Mouse (Mus musculus) T-helper 1 cell (primary cell): ENCODE results near the gene Prpsap2.
"Not testable (repeated sequence)": the region's sequence is repeated elsewhere in the genome, so short reads cannot be mapped to it uniquely, and the experiment has no call there.

ENCODE experiments used
- in situ Hi-C: fragments of 300-600 bp; cut with MboI, MseI; formaldehyde crosslinking; loops from one replicate; pipeline ENCODE4 v1.15.1; 2025; ENCODE audit warnings: high pct_unique_total_duplicates

The Prpsap2 gene

GRCm38 (mm10) chr11:61761584-61762407, at the start of gene Prpsap2:
Prpsap2 (minus strand) TSS chr11:61762088.
- in situ Hi-C loops: no loop called here

DNA sequence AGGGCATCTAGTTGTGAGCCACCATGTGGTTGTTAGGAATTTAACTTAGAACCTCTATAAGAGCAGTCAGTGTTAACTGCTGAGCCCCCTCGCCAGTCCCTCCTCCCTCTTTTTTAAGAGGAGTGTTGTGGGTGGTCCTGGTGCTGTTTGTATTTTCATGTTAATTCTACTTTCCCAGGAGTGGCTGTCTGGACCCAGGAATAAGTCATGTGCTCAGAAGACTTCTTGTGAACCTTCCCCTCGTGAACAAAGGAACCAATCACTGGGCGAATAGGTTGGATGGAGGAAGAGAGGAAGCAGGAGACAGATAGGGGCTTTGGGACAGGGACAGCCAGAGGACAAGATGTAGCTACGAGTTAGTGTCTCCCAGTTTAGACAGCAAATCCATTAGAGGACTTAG, 47.9 kb upstream of the Prpsap2 start:
- in situ Hi-C loops: no loop called here

GRCm38 (mm10) chr11:61808551-61809117, 46.7 kb upstream of the Prpsap2 start:
- in situ Hi-C loops: no loop called here

DNA sequence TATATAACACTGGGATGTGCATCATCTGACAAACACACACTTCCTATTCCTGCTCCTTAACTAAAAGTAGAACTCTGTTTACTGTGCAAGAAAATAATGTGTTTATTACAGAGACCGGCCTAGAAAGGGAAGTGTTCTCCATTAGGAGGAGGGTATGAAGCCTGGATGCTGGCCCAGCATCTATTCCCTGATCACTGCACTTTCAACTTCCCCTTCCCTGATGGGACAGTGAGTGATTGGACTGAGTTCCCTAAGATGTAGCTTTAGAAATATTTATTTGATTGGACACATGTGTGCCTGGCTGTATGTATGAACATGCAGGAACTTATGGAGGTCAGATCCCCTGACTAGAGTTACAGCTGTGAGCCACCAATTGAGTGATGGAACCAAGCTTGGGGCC, 31.6 kb upstream of the Prpsap2 start:
- in situ Hi-C loops: loop anchor here (10.0 kb wide), 1 partner anchor 1509 kb away; no protein-coding TSS in a partner anchor

DNA sequence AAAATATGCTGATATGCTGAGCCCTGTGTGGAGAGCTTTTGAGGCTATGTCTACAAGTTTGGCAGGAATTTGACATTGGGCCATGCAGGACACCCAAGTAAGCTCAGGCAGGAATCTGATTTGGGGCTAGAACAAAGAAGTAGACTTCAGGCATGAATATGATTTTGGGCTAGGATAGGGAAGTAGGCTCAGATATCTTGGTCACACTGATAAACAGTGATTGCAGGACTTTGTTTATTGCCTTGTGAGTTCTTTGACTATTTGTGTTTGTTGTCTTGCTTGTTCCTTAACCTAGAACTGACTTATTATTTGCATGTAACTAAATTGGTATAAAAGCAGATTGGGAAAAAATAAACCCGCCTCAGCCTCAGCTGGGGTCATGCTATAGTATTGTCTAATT, 26.7 kb upstream of the Prpsap2 start:
- in situ Hi-C loops: no loop called here

DNA sequence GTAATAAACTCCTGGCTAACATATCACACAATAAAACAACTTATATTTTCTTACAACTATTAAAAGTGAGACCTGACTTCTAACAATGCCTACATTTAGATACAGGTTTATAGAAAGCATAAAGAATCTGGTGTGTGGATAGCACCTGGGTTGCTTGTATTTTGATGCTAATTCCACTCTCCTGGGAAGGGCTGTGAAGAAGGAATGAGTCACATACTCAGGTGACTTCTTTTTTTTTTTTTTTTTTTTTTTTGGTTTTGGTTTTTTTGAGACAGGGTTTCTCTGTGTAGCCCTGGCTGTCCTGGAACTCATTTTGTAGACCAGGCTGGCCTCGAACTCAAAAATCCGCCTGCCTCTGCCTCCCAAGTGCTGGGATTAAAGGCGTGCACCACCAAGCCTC, 20.6 kb upstream of the Prpsap2 start:
- in situ Hi-C loops: not testable (repeated sequence)

GRCm38 (mm10) chr11:61774551-61775149, 12.8 kb upstream of the Prpsap2 start:
- in situ Hi-C loops: no loop called here

GRCm38 (mm10) chr11:61760518-61760917, 1.4 kb downstream of the Prpsap2 start:
- in situ Hi-C loops: no loop called here

DNA sequence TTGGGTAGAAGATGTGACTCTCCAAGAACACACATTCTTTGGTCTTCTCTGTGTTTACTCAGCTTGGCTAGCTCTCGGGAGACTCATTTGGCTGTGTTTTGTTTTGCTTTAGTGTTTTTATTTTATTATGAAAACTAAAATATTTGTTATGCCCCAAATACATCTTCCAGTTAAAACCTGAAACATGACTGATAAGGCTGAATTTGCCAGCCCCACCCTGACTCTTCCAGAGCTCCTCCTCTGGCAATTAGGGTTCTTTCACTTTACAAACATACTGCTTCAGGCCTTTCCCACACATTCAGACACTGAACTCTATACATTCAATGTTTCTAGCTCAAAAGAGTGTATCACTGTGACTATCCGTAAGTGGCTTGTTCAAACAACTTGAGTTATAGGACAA, 4.7 kb downstream of the Prpsap2 start:
- in situ Hi-C loops: no loop called here

DNA sequence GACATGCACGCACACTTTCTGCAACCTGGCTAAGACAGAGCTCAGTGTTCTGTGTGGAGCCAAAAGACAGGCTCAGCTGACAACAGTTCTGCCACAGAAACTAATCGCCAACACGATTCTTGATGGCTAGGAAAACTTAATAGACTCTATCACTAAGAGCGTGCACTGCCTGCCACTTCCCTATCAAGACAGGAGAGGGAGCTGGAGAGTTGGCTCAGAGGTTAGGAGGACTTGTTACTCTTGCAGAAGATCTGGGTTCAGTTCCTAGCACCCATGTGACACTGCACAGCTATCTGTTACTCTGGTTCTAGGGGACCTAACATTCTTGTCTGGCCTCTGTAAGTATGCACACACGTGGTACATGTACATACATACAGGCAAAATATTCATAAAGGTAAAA, 10.3 kb downstream of the Prpsap2 start:
- in situ Hi-C loops: no loop called here

GRCm38 (mm10) chr11:61747161-61747560, 14.7 kb downstream of the Prpsap2 start:
- in situ Hi-C loops: no loop called here

DNA sequence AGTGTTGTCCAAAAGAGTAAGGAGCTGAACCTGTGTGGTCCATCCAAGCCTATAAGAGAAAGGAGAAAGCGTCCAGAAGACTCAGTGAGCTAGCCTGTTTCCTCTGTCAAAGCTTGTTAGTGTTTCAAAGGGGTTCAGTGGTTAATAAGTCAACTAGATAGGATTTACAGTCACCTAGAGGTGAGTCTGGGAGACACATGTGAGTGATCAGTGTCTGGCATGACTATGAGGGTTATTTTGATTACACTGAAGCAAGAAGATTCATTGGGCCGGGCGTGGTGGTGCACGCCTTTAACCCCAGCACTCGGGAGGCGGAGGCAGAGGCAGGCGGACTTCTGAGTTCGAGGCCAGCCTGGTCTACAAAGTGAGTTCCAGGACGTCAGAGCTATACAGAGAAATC, 16.1 kb downstream of the Prpsap2 start:
- in situ Hi-C loops: no loop called here

DNA sequence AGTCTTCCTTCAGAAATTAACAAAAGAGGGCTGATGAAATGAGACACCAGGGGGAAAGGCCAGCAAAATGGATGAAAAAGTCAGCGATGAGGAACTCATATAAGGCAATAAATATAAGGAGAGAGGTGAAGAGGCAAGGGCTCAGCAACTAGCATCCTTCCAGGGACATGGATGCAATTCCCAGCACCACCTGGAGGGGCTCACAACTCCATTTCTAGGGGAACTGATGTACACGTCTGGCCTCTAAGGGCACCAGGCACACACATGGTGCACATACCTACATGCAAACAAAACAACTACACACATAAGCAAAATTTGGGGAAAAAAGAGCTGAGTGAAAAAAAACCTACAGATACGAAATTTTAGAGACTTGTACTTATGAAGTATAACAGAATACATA, 17.4 kb downstream of the Prpsap2 start:
- in situ Hi-C loops: no loop called here

GRCm38 (mm10) chr11:61743768-61744167, 18.1 kb downstream of the Prpsap2 start:
- in situ Hi-C loops: no loop called here

- in situ Hi-C loops: no loop called here
Measured at GRCm38 (mm10) chr11:61740500-61740899, 21.4 kb downstream of the Prpsap2 start.

DNA sequence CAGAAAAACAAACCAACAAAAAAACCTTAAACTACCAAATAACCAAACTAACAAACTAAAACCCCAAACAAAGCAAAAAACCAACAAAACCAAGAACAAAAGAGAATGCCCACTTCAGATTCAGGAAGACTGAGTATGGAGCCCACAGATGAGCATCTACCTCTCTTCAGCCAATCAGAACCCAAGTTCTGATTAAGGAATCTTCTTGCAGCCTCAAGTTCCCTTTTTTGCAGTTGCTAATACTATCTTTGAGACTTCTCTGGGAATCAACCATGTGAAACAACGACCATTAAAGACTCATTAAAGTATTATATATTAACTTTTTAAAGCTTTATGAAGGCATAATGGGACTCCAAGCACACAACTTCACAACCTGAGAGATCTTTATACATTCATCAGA, 24.6 kb downstream of the Prpsap2 start:
- in situ Hi-C loops: no loop called here

DNA sequence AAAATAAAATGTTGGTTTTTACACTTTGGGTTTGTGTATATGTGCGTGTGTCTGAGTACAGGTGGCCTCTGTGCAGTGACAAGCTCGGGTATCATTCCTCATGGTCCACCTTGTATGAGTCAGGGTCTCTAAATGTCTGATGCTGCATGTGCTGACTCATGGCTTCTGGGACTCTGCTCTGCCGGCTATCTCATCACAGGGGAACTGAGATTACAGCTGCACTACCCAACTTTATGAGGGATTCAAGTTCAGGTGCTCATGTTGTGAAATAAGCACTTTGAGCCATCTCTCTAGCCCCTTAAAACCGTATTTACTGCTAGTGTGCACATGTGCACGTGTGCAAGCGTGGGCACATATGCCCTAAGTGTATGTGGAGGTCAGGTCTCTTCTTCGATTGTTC, 29.2 kb downstream of the Prpsap2 start:
- in situ Hi-C loops: no loop called here

DNA sequence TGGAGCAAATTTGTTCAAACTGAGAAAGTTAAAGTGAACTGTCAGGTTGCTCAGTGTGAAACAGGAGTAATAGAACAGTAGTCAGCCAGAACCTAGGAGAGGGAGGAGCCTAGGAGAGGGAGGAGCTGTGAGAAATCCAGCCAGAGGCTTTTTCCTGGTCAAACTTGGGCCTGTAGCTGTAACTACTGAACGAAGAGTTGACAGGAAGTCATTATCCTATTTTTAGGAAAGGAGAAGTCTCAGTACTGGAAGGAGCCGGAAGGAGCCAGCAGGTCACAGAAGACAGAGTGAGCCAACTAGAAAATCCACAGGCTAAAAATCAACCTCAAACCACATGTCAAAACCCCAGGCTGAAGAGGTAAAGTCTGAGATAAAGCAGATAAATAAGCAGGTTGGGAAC, 33.9 kb downstream of the Prpsap2 start:
- in situ Hi-C loops: no loop called here

GRCm38 (mm10) chr11:61722077-61722476, 39.8 kb downstream of the Prpsap2 start:
- in situ Hi-C loops: no loop called here

DNA sequence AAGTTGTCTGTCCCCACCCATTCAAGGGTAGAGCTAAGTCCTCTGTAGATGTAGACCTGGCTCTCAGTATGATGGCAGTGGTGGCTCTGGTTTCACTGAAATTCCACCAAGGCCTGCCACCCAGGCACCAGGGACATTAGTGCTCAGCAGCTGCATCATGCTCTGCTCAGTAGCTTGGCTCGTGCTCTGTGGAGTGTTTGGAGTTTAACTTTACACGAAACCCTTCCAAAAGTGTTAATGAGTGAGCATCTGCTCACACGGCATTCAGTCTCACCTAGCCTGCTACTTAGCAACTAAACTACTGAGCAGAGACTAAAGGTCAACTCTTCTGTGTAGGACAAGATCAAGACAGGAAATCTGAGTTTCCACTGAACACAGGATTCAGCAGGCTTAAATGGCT, 41.3 kb downstream of the Prpsap2 start, which contains the start of gene Slc5a10:
Slc5a10 (minus strand) TSS at position 191 of the 400 bp plus-strand sequence.
- in situ Hi-C loops: no loop called here

DNA sequence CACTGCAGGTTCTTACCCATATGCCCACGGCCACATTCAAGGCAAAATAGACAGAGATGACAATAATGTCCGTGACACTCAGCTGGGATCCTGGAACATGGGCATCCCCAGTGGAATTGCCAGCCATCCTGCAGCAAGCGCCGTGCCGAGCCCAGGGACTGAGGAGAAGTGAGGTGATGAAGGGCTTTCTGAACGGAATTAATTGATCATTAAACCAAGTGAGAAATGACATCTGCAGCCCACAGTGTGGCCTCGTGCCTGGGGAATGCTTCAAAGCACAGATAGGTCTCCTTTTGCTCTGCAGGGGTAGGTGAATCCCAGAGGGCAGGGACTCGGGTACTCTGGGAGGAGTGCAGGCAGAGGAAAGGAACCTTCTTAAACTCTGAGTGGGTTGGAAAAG, 42.1 kb downstream of the Prpsap2 start:
- in situ Hi-C loops: loop anchor here (5.0 kb wide), 2 partner anchors 93 to 308 kb away; no protein-coding TSS in a partner anchor

DNA sequence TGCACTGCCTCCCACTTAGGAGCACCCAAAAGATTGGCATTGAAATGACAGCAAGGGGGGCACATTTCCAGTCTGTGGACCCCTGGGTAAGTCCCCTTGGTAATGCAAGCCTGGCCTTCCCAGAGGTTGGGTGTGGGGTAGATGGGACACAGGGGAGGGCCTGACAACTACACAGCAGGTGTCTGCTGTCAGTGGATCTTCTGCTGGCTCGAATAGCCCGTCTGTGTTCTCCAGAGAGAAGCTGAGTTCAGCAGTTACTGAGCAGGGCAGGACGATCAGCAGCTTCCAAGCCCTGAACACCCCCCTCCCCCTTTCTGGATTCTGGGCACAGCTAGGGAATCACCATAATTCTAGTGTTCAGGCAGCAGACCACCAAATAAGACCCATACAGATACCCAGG, 42.5 kb downstream of the Prpsap2 start:
- in situ Hi-C loops: loop anchor here (5.0 kb wide), 2 partner anchors 92 to 307 kb away; no protein-coding TSS in a partner anchor

DNA sequence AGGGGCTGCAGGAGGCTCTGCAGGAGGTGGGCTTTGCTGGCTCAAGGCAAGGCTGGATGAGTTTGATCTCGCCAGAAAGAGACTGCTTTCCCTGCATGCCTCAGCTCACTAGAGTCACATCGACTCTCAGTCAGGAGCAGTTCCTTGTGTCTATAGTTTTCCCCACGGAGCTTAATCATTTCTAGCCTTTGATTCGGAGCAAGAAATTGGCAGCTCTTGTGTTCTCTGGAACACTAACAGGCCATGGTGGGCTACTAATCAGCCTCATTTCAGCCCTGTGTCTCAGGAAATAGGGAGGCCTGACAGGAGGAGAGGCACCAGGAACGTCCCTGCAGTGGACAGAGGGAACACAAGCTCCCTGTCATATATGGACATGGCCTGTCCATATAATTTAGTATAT, 43.9 kb downstream of the Prpsap2 start:
- in situ Hi-C loops: loop anchor here (5.0 kb wide), 2 partner anchors 91 to 306 kb away; no protein-coding TSS in a partner anchor
